Mouse (Mus musculus) forebrain, embryonic 11.5 days (tissue): ENCODE data around the gene 4921504E06Rik. TPM values are rescaled to one million over a fixed set of nuclear protein-coding genes. Genes with fewer than 3 reads are reported as not detected.
A peak's percentile ranks its signal among the peaks of the same experiment; 100 is the strongest.

ENCODE experiments used
- ATAC-seq: fragments of 200-750 bp; cut with Nextera tagmentation; replicated peaks from 2 replicates; pipeline ENCODE4 v1.8.0; 2017; ENCODE audit warnings: moderate TSS enrichment; ENCODE audit not compliant: low FRiP score
- DNase-seq: peaks from one replicate; pipeline ENCODE4 v3.0.0-alpha.2; 2017; ENCODE audit warnings: low spot score
- H3K27ac ChIP-seq: fragments of 300-500 bp; sonication (generic); 2 replicates; pipeline ENCODE4 v1.5.1; 2014; ENCODE audit warnings: low read depth, low read length
- H3K27me3 ChIP-seq: fragments of 300-500 bp; sonication (generic); 2 replicates; pipeline ENCODE4 v1.6.1; 2014; ENCODE audit warnings: mild to moderate bottlenecking, low read length, mixed read lengths; ENCODE audit not compliant: control insufficient read depth, insufficient read depth
- H3K36me3 ChIP-seq: fragments of 300-500 bp; sonication (generic); 2 replicates; pipeline ENCODE4 v1.6.1; 2014; ENCODE audit warnings: mild to moderate bottlenecking, low read length, moderate library complexity, mixed read lengths; ENCODE audit not compliant: control insufficient read depth, insufficient read depth
- H3K4me1 ChIP-seq: fragments of 300-500 bp; sonication (generic); replicated peaks from 2 replicates; pipeline ENCODE4 v1.6.1; 2014; ENCODE audit warnings: low read length, mixed read lengths; ENCODE audit not compliant: control insufficient read depth, insufficient read depth
- H3K4me2 ChIP-seq: fragments of 300-500 bp; sonication (generic); 2 replicates; pipeline ENCODE4 v1.6.1; 2014; ENCODE audit warnings: low read depth, mild to moderate bottlenecking, low read length, moderate library complexity, mixed read lengths; ENCODE audit not compliant: severe bottlenecking
- H3K4me3 ChIP-seq: fragments of 300-500 bp; sonication (generic); 2 replicates; pipeline ENCODE4 v1.5.1; 2014; ENCODE audit warnings: low read depth, low read length
- H3K9ac ChIP-seq: fragments of 300-500 bp; sonication (generic); 2 replicates; pipeline ENCODE4 v1.6.1; 2014; ENCODE audit warnings: low read length
- H3K9me3 ChIP-seq: fragments of 300-500 bp; sonication (generic); 2 replicates; pipeline ENCODE4 v1.6.1; 2016; ENCODE audit warnings: low read length, mixed read lengths; ENCODE audit not compliant: control insufficient read depth
- WGBS: fragments of 180-500 bp; shearing (Covaris S2); extraction: QIAGEN DNeasy Blood & Tissue Kit; methylation state at CpG from one replicate; pipeline ENCODE4 v1.1.7; 2014; 5-methylcytosine and 5-hydroxymethylcytosine counted together
- polyA plus RNA-seq: library from polyadenylated mRNA; unstranded; fragments of >200 nt; fragmentation: Nextera tagmentation; extraction: Ambion mirVana; gene quantifications from 2 replicates; pipeline ENCODE4 v1.2.1, GENCODE M21; 2014

4921504E06Rik gene
- polyA plus RNA-seq, 1 experiment from 2014 or later, result not detected

DNA sequence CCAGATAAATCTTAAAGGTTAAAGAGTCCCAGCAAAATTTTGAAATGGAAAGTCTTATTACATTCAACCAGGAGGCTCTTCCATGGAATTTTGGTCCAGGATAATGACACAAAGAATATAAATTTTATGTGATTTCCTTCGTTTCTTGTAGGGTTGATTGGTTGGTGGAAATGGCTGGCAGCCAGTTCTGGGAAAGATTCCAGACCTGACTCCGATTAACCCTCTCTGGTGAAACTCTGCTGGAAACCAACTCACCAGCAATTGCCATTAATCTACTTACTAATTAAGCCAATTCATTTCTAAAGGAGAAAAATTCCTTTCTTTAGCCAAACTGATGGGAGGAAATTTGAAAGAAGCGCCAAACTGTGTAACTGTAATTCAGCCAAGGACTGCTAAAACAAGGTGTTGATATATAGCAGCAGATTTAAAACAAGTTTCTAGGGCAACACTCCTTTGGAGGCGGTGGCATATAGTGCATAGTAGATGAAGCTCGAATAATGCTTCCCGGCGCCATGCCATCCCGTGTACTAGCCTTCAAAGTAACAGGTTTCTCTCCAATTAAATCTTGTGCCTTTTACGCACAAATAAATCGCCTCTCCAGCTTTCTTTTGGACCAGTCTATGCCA, 97.7 kb downstream of the 4921504E06Rik start:
- H3K4me1 ChIP-seq, result 0 out of 2 replicates have a peak, but pooled peaks cover 1% of the 10 kb centered on the region
- DNase-seq (no peak), ATAC-seq (peak; percentile 65; the same call in 1 of the 2 replicates)
- H3K4me3 ChIP-seq, result no peak overlapping the region
- H3K36me3 ChIP-seq, result no peaks in the 10 kb centered on the region
- no peak overlapping the region for H3K9ac ChIP-seq
- H3K27me3 ChIP-seq, result peaks cover 73% of the 10 kb centered on the region
- H3K27ac ChIP-seq, result no peak overlapping the region
- H3K4me2 ChIP-seq, result no peak overlapping the region
- 5% methylated on average over 10 of the region's 10 CpGs for WGBS
- H3K9me3 ChIP-seq, result no peaks in the 10 kb centered on the region

DNA sequence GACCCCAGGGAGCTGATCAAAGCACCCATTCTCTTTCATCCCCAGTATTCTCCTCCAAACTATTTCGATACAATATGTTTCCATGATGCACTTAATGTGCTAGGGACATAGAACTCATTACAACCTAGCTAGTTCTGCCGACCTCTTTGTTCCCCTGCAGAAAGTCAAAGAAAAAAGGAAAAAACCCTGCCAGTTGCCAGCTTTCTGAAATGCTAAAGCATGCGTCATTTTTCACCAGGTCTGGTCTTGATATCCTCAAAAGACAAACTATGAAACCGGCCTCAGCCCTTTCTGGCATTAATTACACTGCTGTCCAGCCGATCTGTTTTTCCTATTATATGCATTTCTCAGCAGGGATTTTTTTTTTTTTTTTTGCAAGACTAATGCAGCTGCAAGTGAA, 98.5 kb downstream of the 4921504E06Rik start:
- H3K36me3 ChIP-seq, result no peaks in the 10 kb centered on the region
- H3K4me3 ChIP-seq, result no peak overlapping the region
- peaks cover 81% of the 10 kb centered on the region for H3K27me3 ChIP-seq
- H3K4me2 ChIP-seq, result no peak overlapping the region
- no peak overlapping the region for H3K9ac ChIP-seq
- DNase-seq, result no peak
- no peak overlapping the region for H3K27ac ChIP-seq
- under 1% methylated on average over 5 of the region's 5 CpGs for WGBS
- H3K9me3 ChIP-seq, result no peaks in the 10 kb centered on the region
- no peak for ATAC-seq
- H3K4me1 ChIP-seq, result 0 out of 2 replicates have a peak, but pooled peaks cover 1% of the 10 kb centered on the region

DNA sequence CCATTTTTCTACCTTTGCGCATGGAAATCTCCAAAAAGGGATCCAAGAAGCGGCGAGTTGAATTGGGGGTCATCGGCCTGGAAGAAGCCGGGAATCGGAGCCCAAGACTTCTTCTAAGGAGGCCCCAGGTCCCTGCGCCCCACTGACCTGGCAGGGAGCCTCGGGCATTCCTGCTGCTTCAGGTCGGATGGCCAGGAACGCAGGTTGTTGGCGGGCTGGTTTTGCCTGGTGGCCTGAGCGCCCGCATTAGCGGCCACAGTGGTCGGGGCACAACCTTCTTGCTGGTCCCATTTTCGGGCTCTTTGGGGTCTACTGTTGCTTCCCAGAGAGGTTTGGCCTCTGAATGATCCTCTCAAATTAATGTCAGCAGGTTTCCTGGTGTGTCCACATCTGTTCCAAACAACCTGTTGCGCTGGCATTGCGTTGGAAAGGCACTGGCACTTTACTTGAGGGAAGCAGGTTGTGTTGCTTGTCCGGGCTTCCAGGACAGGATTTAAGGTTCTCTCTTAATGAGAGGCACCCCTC, 101.1 kb downstream of the 4921504E06Rik start:
- no peak for ATAC-seq
- DNase-seq, result no peak
- H3K4me1 ChIP-seq, result peaks cover 5% of the 10 kb centered on the region; the same call in 1 of the 2 replicates
- no peak overlapping the region for H3K4me2 ChIP-seq
- H3K27ac ChIP-seq, result no peak overlapping the region
- H3K36me3 ChIP-seq, result no peaks in the 10 kb centered on the region
- no peak overlapping the region for H3K4me3 ChIP-seq
- peaks cover 99% of the 10 kb centered on the region for H3K27me3 ChIP-seq
- no peak overlapping the region for H3K9ac ChIP-seq
- H3K9me3 ChIP-seq, result no peaks in the 10 kb centered on the region
- WGBS, result 1% methylated on average over 19 of the region's 19 CpGs

DNA sequence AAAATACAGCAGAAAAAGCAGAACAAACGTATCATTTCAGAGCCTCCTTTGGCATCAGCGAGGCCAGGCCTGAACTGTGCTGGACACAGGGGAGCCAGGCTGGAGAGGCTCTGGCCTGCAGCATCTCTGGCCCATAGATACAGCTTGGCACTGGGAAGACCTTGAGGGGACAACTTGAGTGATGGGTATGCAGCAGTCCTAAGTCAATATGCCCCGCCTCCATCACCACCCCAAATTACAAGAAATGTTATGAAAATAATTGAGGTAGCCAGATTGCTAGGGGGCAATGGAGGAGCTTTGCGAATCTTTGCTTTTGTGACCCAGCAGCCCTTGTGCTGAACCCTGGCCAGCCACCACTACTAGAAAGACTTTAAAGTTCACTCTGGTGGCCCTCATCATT, 104.4 kb downstream of the 4921504E06Rik start:
- Histone ChIP-seq H3K27me3 (peaks cover 95% of the 10 kb centered on the region), H3K9ac (no peak overlapping the region), H3K4me3 (no peak overlapping the region), H3K36me3 (no peaks in the 10 kb centered on the region), H3K4me2 (no peak overlapping the region), H3K27ac (no peak overlapping the region), H3K9me3 (no peaks in the 10 kb centered on the region), H3K4me1 (peaks cover 16% of the 10 kb centered on the region; the same call in 1 of the 2 replicates)
- DNase-seq (no peak), ATAC-seq (no peak)
- WGBS, result 17% methylated on average over 4 of the region's 4 CpGs

DNA sequence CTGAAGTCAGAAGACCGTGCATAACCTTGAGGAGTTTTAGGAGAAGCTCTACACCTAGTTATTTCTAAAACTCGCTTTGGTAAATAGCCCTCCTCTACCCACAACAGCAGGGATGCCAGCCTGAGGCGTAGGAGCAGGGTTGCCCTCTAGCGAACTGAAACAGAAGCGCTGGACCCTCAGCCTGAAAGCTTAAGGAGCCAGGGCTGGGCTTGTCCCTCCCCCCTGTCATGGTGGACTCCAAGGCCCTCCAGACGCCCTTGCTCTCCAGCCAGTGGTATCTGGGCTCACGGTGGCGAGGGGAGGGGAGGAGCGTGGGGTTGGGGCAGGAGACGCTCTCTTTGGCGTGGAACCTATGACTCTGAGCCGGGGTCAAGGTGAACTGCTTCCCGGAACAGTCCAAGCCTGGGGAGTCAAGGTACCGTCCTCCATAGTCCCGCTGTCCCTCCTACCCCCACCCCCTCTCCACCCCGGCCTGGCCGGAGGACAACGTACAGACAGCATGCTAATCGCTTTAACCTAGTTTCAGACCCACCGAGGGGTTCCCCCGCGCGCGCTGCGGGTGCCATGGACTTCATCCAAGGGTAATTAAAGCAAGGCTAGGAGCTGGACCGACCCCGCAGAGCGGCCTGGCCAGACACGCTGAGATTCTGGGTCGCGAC, 105.5 kb downstream of the 4921504E06Rik start:
- Histone ChIP-seq H3K27ac (no peak overlapping the region), H3K36me3 (no peaks in the 10 kb centered on the region), H3K27me3 (peaks cover 95% of the 10 kb centered on the region), H3K4me1 (peaks cover 16% of the 10 kb centered on the region; the same call in 1 of the 2 replicates), H3K4me2 (peak overlapping the region; percentile 42), H3K9me3 (no peaks in the 10 kb centered on the region), H3K9ac (no peak overlapping the region), H3K4me3 (no peak overlapping the region)
- DNase-seq (peak; percentile 71), ATAC-seq (peak; percentile 72)
- 1% methylated on average over 30 of the region's 31 CpGs for WGBS

DNA sequence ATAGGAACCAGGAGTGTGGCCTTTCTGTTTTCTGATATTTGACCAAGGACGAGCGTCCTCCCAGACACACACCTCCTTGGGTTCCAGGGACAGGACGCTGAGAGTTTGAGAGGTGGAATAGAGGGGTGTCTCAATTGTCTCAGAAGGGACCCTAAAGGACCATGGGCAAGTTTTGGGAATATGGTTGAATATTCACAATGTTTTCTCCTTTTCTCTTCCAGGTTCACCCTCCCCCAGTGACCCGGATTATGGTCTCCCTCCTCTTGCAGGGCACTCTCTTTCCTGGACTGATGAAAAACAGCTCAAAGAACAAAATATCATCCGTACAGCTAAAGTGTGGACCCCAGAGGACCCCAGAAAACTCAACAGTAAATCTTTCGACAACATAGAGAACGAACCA, 107.0 kb downstream of the 4921504E06Rik start:
- H3K27ac ChIP-seq, result no peak overlapping the region
- H3K9me3 ChIP-seq, result no peaks in the 10 kb centered on the region
- H3K36me3 ChIP-seq, result no peaks in the 10 kb centered on the region
- DNase-seq (no peak), ATAC-seq (no peak)
- WGBS, result 3% methylated on average over 7 of the region's 7 CpGs
- peaks cover 15% of the 10 kb centered on the region; the same call in 1 of the 2 replicates for H3K4me1 ChIP-seq
- no peak overlapping the region for H3K4me2 ChIP-seq
- H3K27me3 ChIP-seq, result peaks cover 93% of the 10 kb centered on the region
- H3K4me3 ChIP-seq, result no peak overlapping the region
- no peak overlapping the region for H3K9ac ChIP-seq

DNA sequence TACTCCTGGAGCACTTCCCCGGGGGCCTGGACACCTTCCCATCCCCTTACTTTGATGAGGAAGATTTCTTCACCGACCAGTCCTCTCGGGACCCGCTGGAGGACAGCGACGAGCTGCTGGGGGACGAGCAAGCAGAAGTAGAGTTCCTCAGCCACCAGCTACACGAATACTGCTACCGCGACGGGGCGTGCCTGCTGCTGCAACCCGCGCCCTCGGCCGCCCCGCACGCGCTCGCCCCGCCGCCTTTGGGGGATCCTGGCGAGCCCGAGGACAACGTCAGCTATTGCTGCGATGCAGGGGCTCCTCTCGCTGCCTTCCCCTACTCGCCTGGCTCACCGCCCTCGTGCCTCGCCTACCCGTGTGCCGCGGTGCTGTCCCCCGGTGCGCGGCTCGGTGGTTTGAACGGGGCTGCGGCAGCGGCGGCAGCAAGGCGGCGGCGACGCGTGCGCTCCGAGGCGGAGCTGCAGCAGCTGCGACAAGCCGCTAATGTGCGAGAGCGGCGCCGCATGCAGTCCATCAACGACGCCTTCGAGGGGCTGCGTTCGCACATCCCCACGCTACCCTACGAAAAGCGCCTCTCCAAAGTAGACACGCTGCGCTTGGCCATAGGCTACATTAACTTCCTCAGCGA, 107.7 kb downstream of the 4921504E06Rik start:
- H3K27ac ChIP-seq, result no peak overlapping the region
- no peak overlapping the region for H3K9ac ChIP-seq
- peak overlapping the region; percentile 45 for H3K4me2 ChIP-seq
- under 1% methylated on average over 67 of the region's 67 CpGs for WGBS
- DNase-seq (peak; percentile 63), ATAC-seq (peak; percentile 6)
- peaks cover 93% of the 10 kb centered on the region for H3K27me3 ChIP-seq
- peaks cover 15% of the 10 kb centered on the region; the same call in 1 of the 2 replicates for H3K4me1 ChIP-seq
- no peaks in the 10 kb centered on the region for H3K9me3 ChIP-seq
- H3K4me3 ChIP-seq, result peak overlapping the region; percentile 26
- H3K36me3 ChIP-seq, result no peaks in the 10 kb centered on the region

DNA sequence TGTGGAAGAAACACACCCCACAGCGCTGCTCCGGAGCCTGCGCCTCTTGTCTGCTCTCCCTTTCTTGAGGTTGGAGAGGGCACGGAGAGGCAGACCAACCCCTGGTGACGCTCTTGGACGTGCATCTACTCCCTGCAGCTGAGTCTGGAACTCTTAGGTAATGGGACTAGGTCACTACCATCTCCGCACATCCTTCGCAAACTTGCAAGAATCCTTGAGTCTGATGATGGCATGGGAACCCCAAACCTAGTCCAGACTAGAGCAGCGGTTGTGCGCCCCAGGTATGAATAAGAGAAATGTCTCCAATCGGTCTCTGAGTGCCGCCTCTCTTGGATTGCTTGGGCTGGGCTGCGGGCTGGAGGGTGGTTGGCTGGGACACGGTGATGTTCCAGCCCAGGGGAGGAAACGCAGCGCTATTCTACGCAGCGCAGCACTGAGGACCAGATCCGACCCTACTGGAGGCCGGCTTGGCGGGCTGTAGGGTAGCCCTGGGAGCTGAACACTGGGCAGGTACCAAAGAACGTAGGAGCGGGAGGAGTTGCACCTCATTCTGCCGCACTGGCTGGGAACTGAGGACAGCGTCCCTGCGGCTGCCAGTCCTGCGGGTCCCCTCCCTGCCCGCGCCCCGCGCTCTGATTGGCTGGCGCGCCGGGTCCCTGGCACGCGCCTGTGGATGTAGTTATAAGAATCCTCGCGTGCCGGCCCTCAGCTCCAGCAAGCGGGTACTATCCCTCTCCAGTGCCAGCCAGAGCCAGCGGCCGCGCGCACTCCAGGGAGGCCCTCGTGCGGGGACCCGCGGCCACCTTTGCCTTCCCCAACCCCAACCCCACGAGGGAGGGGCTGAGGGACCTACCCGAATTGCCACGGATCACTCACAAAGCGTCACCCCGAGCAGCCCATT, 108.5 kb downstream of the 4921504E06Rik start, which contains the start of gene Ptf1a:
Ptf1a (plus strand) TSS at position 733 of the 901 bp plus-strand sequence.
- ATAC-seq (peak; percentile 34), DNase-seq (peak; percentile 62)
- Histone ChIP-seq H3K4me1 (peaks cover 15% of the 10 kb centered on the region; the same call in 1 of the 2 replicates), H3K9me3 (no peaks in the 10 kb centered on the region), H3K9ac (no peak within 1 kb of the TSS), H3K4me3 (peak within 1 kb of the TSS; percentile 26), H3K36me3 (no peaks in the 10 kb centered on the region), H3K27ac (no peak within 1 kb of the TSS), H3K4me2 (peak within 1 kb of the TSS; percentile 45), H3K27me3 (peaks cover 87% of the 10 kb centered on the region)
- WGBS, result under 1% methylated on average over 53 of the region's 53 CpGs
